Mouse (Mus musculus): ENCODE measurements around the gene Emc10. TPM values are rescaled to one million over a fixed set of nuclear protein-coding genes. Genes with fewer than 3 reads are reported as not detected.

Gene Emc10
- polyA plus RNA-seq, 1 experiment from 2014 or later: 98.8 TPM

DNA sequence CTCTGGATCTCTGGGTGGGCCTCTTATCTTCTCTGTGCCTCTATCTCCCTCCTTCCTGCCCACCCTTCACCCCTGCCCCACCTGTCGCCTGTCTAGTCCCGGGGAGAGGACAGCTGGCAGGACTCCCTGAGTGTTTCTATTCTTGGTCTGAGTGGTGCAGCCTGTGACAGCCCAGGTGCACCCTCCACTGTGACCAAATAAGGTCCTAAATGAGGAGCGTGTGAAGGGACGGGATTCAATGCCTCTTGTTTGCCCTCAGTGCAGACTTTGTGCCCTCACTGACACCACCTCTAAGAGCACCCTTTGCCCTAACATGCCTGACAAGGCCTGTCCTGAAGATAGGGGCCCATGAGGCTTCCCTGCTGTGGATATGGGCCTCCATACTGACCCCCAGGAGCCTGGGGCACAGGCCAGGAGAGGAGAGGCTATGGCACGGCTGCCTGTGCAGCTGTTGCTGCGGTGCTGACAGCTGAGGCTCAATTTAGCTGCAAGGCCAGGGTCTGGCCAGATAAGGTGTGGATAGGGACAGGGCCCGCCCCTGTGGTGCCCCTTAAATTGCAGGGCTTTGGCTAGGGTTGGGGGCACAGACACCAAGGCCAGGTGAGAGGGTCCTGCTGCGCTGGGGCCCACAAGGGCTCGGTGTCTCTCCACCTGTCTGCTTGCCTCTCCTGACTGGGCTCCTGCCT lies 23.2 kb downstream of the Emc10 start:
- peaks cover 10% of the 10 kb centered on the region; the same call in 1 of the 2 replicates for H3K27me3 ChIP-seq (replicated peaks)
- H3K4me3 ChIP-seq (replicated peaks): no peak overlapping the region
- H3K27ac ChIP-seq: peak overlapping the region; percentile 72
- no peaks in the 10 kb centered on the region for H3K36me3 ChIP-seq
- H3K4me2 ChIP-seq: no peak overlapping the region
- H3K9me3 ChIP-seq: no peaks in the 10 kb centered on the region
- H3K4me1 ChIP-seq: peaks cover 17% of the 10 kb centered on the region
- 32% methylated on average over 9 of the region's 9 CpGs for WGBS
- no peak for ATAC-seq (ENCODE audit: insufficient read depth, low FRiP score, low read depth)
- H3K9ac ChIP-seq: no peak overlapping the region

DNA sequence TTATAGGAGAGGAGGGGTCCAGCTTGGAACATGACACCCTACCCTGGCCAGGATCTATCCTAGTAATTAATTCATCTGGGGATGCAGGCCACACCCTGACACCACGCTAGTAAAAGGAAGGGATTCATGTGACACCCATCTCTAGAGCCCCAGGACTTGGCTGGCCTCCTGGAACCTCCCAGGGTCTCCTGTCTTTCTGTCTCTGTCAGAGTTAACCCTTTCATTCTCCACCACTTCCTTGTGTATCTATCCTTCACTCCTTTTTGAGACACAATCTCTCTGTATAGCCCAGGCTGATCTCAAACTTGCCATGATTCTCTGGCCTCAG lies 23.8 kb downstream of the Emc10 start:
- Histone ChIP-seq H3K4me1 (peaks cover 18% of the 10 kb centered on the region), H3K4me3 (replicated peaks) (no peak overlapping the region), H3K27me3 (replicated peaks) (peaks cover 7% of the 10 kb centered on the region; the same call in 1 of the 2 replicates), H3K9me3 (no peaks in the 10 kb centered on the region), H3K27ac (peak overlapping the region; percentile 72; the same call in 1 of the 2 replicates), H3K36me3 (no peaks in the 10 kb centered on the region), H3K9ac (no peak overlapping the region), H3K4me2 (no peak overlapping the region)
- ATAC-seq (ENCODE audit: insufficient read depth, low FRiP score, low read depth): no peak
- WGBS: 32% methylated on average over 1 of the region's 1 CpGs

DNA sequence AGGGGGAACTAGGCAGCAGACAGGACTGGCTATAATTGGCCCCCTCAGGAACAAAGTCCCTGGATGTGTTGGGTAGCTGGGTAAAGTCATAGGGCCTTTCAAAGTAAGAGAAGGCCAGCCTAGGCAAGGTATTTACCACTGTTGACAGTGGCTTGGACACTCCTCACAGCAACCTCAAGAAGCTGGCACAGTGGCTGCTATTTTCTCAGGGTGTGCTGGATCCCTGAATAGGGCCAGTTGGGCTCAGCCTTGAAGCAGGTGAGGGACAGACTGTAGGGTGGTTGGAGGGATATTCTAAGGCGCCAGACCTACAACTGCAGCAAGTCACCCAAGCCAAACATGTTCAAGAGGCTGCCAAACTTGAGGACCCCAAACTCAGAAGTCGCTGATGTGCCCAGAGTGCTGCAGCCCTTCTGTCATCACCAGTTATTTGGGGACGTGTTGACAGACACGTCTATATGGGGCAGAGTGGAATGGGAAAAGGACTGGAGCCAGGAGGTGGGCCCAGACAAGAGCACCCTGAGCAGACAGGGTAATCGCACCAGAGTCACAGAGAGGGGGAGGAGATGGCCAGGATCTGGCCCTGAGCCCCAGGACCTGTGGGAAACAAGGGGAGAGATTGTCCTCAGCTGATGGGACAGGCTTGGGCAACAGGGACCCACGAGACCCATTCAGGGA lies 24.3 kb downstream of the Emc10 start:
- Histone ChIP-seq H3K4me2 (no peak overlapping the region), H3K27me3 (replicated peaks) (peaks cover 7% of the 10 kb centered on the region; the same call in 1 of the 2 replicates), H3K9me3 (no peaks in the 10 kb centered on the region), H3K4me3 (replicated peaks) (no peak overlapping the region), H3K9ac (no peak overlapping the region), H3K27ac (no peak overlapping the region), H3K36me3 (no peaks in the 10 kb centered on the region), H3K4me1 (peaks cover 23% of the 10 kb centered on the region)
- 45% methylated on average over 6 of the region's 6 CpGs for WGBS
- ATAC-seq (ENCODE audit: insufficient read depth, low FRiP score, low read depth): no peak

DNA sequence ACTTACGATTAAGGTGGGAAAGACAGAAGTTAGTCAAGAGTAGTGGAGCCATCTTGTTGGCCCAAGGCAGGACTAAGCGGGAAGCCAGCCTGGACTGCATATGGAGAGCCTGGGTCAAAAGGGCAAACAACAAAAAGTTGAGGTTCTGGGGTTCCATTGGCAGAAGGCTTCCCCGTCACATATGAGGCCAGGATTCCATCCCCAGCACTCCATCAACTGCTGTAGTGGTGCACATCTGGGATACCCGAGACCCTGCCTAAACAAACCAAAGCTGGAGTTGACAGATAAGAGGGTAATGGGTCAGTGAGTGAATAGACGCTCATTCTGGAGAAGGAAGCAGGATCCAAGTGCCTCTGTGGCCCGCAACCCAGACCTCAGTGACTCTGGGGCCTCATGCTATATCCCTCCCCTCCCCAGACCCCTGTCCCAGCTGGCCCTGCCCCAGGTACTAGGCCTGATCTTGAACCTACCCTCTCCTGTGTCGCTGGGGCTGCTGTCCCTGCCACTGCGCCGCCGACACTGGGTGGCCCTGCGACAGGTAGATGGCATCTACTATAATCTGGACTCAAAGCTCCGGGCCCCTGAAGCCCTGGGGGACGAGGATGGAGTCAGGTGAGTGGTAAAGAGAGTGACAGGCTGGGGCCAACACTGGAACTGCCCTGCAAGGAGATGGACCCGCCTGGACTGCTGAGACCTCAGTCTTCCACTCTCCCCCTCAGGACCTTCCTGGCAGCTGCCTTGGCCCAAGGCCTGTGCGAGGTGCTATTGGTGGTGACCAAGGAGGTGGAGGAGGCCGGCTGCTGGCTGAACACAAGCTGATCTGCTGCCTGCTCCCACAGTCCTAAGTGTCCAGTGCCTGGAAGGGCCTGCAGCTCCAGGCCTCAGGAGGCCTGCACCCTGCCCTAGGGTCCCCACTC lies 25.4 kb downstream of the Emc10 start:
- peaks cover 7% of the 10 kb centered on the region; the same call in 1 of the 2 replicates for H3K27me3 ChIP-seq (replicated peaks)
- peaks cover 24% of the 10 kb centered on the region for H3K4me1 ChIP-seq
- H3K9me3 ChIP-seq: no peaks in the 10 kb centered on the region
- H3K4me2 ChIP-seq: no peak overlapping the region
- ATAC-seq (ENCODE audit: insufficient read depth, low FRiP score, low read depth): no peak
- 78% methylated on average over 16 of the region's 16 CpGs for WGBS
- H3K36me3 ChIP-seq: no peaks in the 10 kb centered on the region
- H3K4me3 ChIP-seq (replicated peaks): no peak overlapping the region
- H3K27ac ChIP-seq: no peak overlapping the region
- no peak overlapping the region for H3K9ac ChIP-seq

DNA sequence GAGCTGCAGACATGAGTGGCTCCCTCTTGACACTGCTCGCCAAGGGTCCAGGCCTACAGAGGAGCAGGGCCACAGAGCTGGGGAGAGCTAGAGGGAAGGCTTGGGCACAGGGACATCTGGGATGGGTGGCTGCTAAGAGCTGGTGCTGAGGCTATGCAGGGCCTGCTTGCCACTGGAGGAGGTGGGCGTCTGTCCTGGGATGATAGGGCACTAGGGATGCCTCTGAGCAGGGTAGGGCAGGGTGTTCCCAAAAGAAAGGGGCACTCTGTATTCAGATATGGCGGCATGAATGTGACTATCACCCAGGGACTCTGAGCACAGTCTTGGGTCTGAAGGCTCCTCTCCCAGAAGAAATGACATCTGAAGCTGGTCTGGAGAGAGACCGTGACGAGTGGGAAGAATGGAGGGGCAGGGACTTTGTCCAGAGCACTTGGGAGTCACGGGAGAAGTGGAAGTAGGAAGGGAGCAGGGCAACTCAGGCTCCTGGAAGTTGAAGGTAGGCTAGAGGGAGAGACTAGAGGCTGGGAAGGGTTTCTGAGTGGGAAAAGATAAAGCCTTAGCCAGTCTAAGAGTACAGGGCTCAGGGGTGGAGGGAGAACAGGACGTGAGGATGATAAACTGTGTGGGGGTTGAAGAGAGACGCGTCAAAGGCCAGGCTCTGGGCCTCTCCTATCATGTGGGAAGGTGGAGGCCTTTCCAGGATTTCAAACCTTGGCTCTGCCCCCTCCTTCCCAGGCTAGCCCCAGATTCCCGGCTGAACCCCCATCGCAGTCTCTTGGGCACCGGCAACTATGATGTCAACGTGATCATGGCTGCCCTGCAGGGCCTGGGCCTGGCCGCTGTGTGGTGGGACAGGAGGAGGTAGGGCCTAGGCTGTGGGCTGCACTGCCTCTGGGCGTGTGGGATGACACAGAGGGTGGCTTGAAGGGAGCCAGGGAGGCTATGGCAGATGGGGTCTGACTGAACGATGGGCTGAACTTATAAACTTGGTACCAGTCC lies 26.4 kb downstream of the Emc10 start:
- Histone ChIP-seq H3K27me3 (replicated peaks) (0 out of 2 replicates have a peak, but pooled peaks cover 1% of the 10 kb centered on the region), H3K4me3 (replicated peaks) (no peak overlapping the region), H3K4me2 (no peak overlapping the region), H3K4me1 (peaks cover 24% of the 10 kb centered on the region), H3K9ac (no peak overlapping the region), H3K36me3 (no peaks in the 10 kb centered on the region), H3K27ac (no peak overlapping the region), H3K9me3 (no peaks in the 10 kb centered on the region)
- 83% methylated on average over 16 of the region's 16 CpGs for WGBS
- ATAC-seq (ENCODE audit: insufficient read depth, low FRiP score, low read depth): no peak

DNA sequence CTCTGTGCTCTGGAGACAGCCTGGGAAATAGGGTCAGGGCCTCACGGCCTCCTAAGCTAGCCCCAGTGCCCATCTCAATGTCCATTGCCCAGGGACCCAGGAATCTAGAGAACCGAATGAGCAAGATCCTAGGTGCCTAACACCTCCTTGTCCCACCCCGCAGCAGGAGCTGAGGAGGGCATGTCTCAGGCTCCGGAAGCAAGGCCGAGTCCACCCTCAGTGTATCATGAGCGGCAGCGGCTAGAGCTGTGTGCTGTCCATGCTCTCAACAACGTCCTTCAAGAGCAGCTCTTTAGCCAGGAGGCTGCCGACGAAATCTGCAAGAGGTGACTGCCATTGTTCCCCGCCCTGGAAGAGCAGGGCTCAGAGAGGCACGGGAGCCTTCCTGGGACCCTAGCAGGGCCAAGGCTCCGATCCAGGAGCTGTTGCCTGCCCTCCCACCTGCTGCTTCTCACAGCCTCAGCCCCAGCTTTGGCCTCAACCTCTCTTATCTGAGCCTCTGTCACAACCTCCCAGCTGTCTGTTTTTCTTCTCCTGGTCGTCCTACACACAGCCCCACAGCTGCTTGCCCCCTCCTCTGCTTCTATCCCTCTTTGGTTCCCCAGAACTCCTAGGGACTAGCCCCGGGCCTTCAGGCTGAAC lies 27.6 kb downstream of the Emc10 start:
- peak overlapping the region; percentile 57; the same call in 1 of the 2 replicates for H3K9ac ChIP-seq
- peak overlapping the region; percentile 81 for H3K4me3 ChIP-seq (replicated peaks)
- H3K27ac ChIP-seq: 0 out of 2 replicates have a peak overlapping the region, but pooled peaks have one; percentile 74
- H3K4me1 ChIP-seq: peaks cover 24% of the 10 kb centered on the region
- WGBS: 71% methylated on average over 15 of the region's 15 CpGs
- peak overlapping the region; percentile 72 for H3K4me2 ChIP-seq
- no peaks in the 10 kb centered on the region for H3K9me3 ChIP-seq
- H3K27me3 ChIP-seq (replicated peaks): peaks cover 13% of the 10 kb centered on the region
- ATAC-seq (ENCODE audit: insufficient read depth, low FRiP score, low read depth): no peak
- no peaks in the 10 kb centered on the region for H3K36me3 ChIP-seq

DNA sequence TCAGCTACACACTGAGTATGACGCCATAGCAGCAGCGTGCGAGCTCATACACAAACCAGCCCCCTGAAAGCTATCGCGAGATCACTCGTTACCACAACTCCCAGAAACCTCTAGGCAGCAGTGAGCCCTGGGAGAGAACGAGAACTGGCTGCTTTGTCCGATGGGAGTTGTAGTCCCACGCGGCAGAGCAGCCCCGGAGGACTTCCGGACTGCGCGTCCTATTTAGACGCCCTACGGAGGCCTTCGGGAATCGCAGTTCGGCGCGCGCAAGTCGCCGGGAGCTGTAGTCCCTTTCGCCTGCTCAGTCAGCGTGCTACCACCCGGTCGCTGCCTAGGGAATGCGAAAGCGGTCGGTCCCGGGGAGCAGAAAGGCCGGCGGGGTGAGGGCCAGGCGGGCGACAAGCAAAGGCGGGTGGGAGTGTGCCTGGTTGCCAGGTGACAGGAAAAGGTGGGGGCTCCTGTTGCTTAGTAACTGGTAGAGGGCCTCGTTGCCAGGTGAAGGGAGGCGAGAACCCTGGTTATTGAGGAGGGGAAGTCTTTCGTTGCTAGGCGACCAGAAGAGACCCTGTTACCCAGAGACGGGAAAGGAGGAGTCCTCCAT lies 28.4 kb downstream of the Emc10 start, which contains the start of gene Josd2:
Josd2 (plus strand) TSS at position 170 of the 601 bp plus-strand sequence.
- peaks cover 21% of the 10 kb centered on the region for H3K27me3 ChIP-seq (replicated peaks)
- H3K4me1 ChIP-seq: peaks cover 20% of the 10 kb centered on the region
- H3K27ac ChIP-seq: peak within 1 kb of the TSS; percentile 74
- H3K9me3 ChIP-seq: no peaks in the 10 kb centered on the region
- under 1% methylated on average over 42 of the region's 42 CpGs for WGBS
- H3K9ac ChIP-seq: peak within 1 kb of the TSS; percentile 57; the same call in 1 of the 2 replicates
- H3K4me3 ChIP-seq (replicated peaks): peak within 1 kb of the TSS; percentile 81
- H3K36me3 ChIP-seq: no peaks in the 10 kb centered on the region
- ATAC-seq (ENCODE audit: insufficient read depth, low FRiP score, low read depth): peak; percentile 95
- H3K4me2 ChIP-seq: peak within 1 kb of the TSS; percentile 72

DNA sequence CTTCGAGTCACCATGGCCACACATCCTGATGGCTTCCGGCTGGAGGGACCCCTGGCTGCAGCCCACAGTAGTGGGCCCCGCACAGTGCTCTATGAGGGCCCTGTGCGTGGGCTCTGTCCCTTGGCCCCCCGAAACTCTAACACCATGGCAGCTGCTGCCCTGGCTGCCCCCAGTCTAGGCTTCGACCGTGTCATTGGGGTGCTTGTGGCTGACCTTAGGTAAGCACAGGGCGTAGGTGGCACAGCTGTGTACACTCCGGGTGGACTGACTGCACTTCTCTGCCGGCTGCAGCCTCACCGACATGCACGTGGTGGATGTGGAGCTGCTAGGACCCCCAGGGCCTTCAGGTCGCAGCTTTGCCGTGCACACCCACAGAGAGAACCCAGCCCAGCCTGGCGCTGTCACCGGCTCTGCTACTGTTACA lies 29.4 kb downstream of the Emc10 start:
- H3K4me1 ChIP-seq: peaks cover 21% of the 10 kb centered on the region
- ATAC-seq (ENCODE audit: insufficient read depth, low FRiP score, low read depth): no peak
- no peak overlapping the region for H3K4me3 ChIP-seq (replicated peaks)
- H3K9ac ChIP-seq: no peak overlapping the region
- no peak overlapping the region for H3K27ac ChIP-seq
- H3K36me3 ChIP-seq: no peaks in the 10 kb centered on the region
- H3K27me3 ChIP-seq (replicated peaks): peaks cover 31% of the 10 kb centered on the region
- peak overlapping the region; percentile 72; the same call in 1 of the 2 replicates for H3K4me2 ChIP-seq
- no peaks in the 10 kb centered on the region for H3K9me3 ChIP-seq
- 79% methylated on average over 16 of the region's 16 CpGs for WGBS

DNA sequence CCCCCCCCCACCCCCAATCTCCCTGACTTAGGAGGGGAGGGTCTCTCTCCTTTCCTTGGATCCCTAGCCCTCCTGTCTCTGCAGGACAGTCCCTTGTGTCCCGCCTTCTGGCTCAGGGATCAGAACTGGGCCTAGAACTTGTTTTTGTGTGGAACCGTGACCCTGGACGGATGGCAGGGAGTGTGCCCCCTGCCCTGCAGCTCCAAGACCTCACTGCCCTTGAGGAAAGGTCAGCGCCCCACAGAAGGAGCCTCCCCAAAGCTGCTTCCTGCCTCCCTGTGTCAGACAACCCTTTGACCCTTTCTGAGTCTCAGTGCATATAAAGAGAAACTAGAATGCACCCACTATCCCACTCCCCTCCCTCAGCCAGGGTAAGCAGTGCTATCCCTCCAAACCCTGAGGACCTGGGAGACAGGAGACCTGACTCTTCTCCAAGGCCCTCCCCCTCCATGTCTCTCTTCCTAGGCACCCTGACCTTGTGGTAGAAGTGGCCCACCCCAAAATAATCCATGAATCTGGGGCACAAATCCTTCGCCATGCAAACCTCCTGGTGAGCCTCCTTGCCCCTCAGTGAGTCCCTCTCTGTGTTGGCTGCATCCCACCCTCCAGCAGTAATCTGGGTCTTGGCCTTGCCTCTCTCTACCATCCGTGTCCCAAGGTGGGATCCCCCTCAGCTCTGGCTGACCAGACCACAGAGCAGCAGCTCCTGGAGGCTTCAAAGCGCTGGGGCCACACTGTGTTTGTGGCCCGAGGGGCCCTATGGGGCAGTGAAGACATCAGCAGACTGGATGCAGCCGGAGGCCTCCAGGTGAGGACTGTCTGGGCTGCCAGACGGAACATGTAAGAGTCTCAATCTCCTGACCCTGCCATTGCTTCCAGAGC lies 30.1 kb downstream of the Emc10 start:
- Histone ChIP-seq H3K9ac (no peak overlapping the region), H3K4me2 (no peak overlapping the region), H3K4me1 (peaks cover 21% of the 10 kb centered on the region), H3K9me3 (no peaks in the 10 kb centered on the region), H3K27me3 (replicated peaks) (peaks cover 38% of the 10 kb centered on the region), H3K27ac (no peak overlapping the region), H3K4me3 (replicated peaks) (no peak overlapping the region), H3K36me3 (no peaks in the 10 kb centered on the region)
- ATAC-seq (ENCODE audit: insufficient read depth, low FRiP score, low read depth): no peak
- 79% methylated on average over 10 of the region's 10 CpGs for WGBS
